Comparison of ENCODE assay signal across 7 mouse cellular contexts in the genomic region with DNA sequence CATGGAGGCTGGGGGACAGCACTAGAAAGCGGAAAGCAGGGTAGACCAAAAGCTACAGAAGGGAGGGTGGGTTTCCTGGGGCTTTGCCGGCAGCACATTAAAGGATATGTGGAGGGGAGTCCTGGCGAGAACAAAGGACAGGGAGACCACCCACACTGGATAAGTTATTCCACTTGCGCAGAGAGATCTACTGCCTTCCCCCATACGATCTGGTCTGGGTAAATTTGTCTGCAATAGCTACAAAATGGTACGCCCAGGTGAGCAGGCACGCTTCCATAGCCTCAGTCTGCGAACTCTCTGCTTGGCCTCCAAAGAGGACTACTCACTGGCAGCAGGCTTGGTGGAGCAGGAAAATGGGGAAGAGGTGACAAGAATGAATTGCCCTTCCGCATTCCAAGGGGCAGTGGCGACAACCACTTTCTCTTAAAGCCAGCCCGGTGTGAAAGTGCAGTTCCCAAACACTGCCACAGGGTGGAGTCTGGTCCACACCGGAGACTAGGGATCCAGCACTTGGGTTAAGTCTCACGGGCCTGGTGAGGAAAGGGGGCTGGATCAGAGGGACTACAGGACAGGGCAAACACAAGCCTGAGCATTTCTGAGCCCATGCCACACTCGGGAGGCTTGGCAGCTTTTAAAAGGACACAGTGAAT. TPM values are rescaled to one million over a fixed set of nuclear protein-coding genes. Genes with fewer than 3 reads are reported as not detected.
DNase-seq lines count a peak whose midpoint lies in the region; ATAC-seq and TF ChIP-seq lines count a peak whose summit lies in the region.

No protein-coding gene starts in this region.

- peak; percentile 98 for ATAC-seq in granulocyte monocyte progenitor cell, adult 5-6 weeks (replicated peaks; ENCODE audit: poor library complexity, severe bottlenecking)
- peak; percentile 70 for ATAC-seq in intestine, postnatal 0 days
- peak; percentile 86 for ATAC-seq in midbrain, embryonic 11.5 days (ENCODE audit: low FRiP score)

- intact Hi-C loops in left cerebral cortex, postnatal 36 days (cut with DNase I): loop anchor here (1.0 to 10.0 kb wide), 2 partner anchors 48 to 145 kb away; partner anchors contain the start of gene Rras2

- H3K9me3 ChIP-seq in embryonic facial prominence, embryonic 10.5 days: no peaks in the 10 kb centered on the region
- H3K9me3 ChIP-seq in intestine, postnatal 0 days (ENCODE audit: control insufficient read depth): no peaks in the 10 kb centered on the region
- no peaks in the 10 kb centered on the region for H3K9me3 ChIP-seq in midbrain, embryonic 11.5 days (ENCODE audit: control insufficient read depth, low read length)

- H3K36me3 ChIP-seq in embryonic facial prominence, embryonic 10.5 days (replicated peaks): no peaks in the 10 kb centered on the region
- H3K36me3 ChIP-seq in intestine, postnatal 0 days (ENCODE audit: control insufficient read depth, insufficient read depth): no peaks in the 10 kb centered on the region
- H3K36me3 ChIP-seq in midbrain, embryonic 11.5 days (ENCODE audit: control insufficient read depth, insufficient read depth, low read length): no peaks in the 10 kb centered on the region

- peak overlapping the region; percentile 49 for H3K4me3 ChIP-seq in embryonic facial prominence, embryonic 10.5 days
- H3K4me3 ChIP-seq in intestine, postnatal 0 days (ENCODE audit: low read depth, low read length): peak overlapping the region; percentile 16; the same call in 1 of the 2 replicates
- H3K4me3 ChIP-seq in midbrain, embryonic 11.5 days (ENCODE audit: low read depth, low read length): peak overlapping the region; percentile 18; the same call in 1 of the 2 replicates

- WGBS in embryonic facial prominence, embryonic 10.5 days: 7% methylated on average over 14 of the region's 14 CpGs
- WGBS in intestine, postnatal 0 days: 16% methylated on average over 14 of the region's 14 CpGs
- WGBS in midbrain, embryonic 11.5 days: 5% methylated on average over 14 of the region's 14 CpGs

- DNase-seq in adrenal gland, adult 8-10 months: peak; percentile 79
- DNase-seq in embryonic facial prominence, embryonic 10.5 days (ENCODE audit: low spot score): peak; percentile 85
- peak; percentile 78 to 85 for DNase-seq in left cerebral cortex, postnatal 36 days (ENCODE audit: low spot score in 2 of 2)
- DNase-seq in midbrain, embryonic 11.5 days (ENCODE audit: low spot score, missing footprints): peak; percentile 99
- peak; percentile 71 for DNase-seq in skeletal muscle tissue, adult 2 months (ENCODE audit: low read depth, low spot score)

- peak overlapping the region; percentile 74 for H3K27ac ChIP-seq in embryonic facial prominence, embryonic 10.5 days (replicated peaks)
- H3K27ac ChIP-seq in intestine, postnatal 0 days (ENCODE audit: low read depth, low read length): no peak overlapping the region
- no peak overlapping the region for H3K27ac ChIP-seq in midbrain, embryonic 11.5 days (ENCODE audit: low read depth, low read length)

- peaks cover 45% of the 10 kb centered on the region for H3K4me1 ChIP-seq in embryonic facial prominence, embryonic 10.5 days
- H3K4me1 ChIP-seq in intestine, postnatal 0 days (replicated peaks; ENCODE audit: control insufficient read depth, insufficient read depth, low read length): peaks cover 2% of the 10 kb centered on the region; the same call in 1 of the 2 replicates
- H3K4me1 ChIP-seq in midbrain, embryonic 11.5 days (ENCODE audit: control insufficient read depth, insufficient read depth, low read length): peaks cover 14% of the 10 kb centered on the region

- H3K4me2 ChIP-seq in intestine, postnatal 0 days (replicated peaks; ENCODE audit: low read depth): peak overlapping the region; percentile 58
- H3K4me2 ChIP-seq in midbrain, embryonic 11.5 days: peak overlapping the region; percentile 45

- H3K27me3 ChIP-seq in embryonic facial prominence, embryonic 10.5 days (replicated peaks; ENCODE audit: low read depth, poor library complexity, severe bottlenecking): no peaks in the 10 kb centered on the region
- H3K27me3 ChIP-seq in intestine, postnatal 0 days (replicated peaks; ENCODE audit: control insufficient read depth, insufficient read depth, low read length): no peaks in the 10 kb centered on the region
- no peaks in the 10 kb centered on the region for H3K27me3 ChIP-seq in midbrain, embryonic 11.5 days (ENCODE audit: control insufficient read depth, insufficient read depth, low read length)

- no peak overlapping the region for H3K9ac ChIP-seq in intestine, postnatal 0 days (ENCODE audit: low read depth, low read length)
- peak overlapping the region; percentile 47 for H3K9ac ChIP-seq in midbrain, embryonic 11.5 days (ENCODE audit: low read length)

- TF ChIP-seq CTCF in intestine, postnatal 0 days (IDR thresholded peaks at IDR 0.05; ENCODE audit: low read depth): peak; percentile 98

RNA-seq across cellular contexts. Expression of gene Rras2, which starts 50.9 kb away (rescaled TPM):
- total RNA-seq in adrenal gland, adult 8-10 months (2022): 10 to 100 TPM; 18.2 to 35.7 (median 28.5) TPM
- polyA plus RNA-seq in embryonic facial prominence, embryonic 10.5 days (2016; fragmentation: Nextera tagmentation; extraction: Ambion mirVana): 26.1 and 26.9 TPM in 2 replicates
- total RNA-seq in granulocyte monocyte progenitor cell, adult 5-6 weeks (2014; fragmentation: Nextera tagmentation): 0.97 and 3.5 TPM in 2 replicates
- 1.1 and 1.6 TPM in 2 replicates for total RNA-seq in granulocyte monocyte progenitor cell, adult 5-6 weeks (2017)
- 24.3 and 24.5 TPM in 2 replicates for polyA plus RNA-seq in intestine, postnatal 0 days (2015; fragmentation: Nextera tagmentation; extraction: Ambion mirVana)
- total RNA-seq in left cerebral cortex, postnatal 36 days (2021): 10 to 100 TPM; 19.5 to 20.6 TPM
- 26.7 and 30.7 TPM in 2 replicates for polyA plus RNA-seq in midbrain, embryonic 11.5 days (2014; fragmentation: Nextera tagmentation; extraction: Ambion mirVana)

Comparison
In these comparisons a context has a peak if more than half of its experiments do, and no peak if none do; other contexts are left out.
1. RNA of gene Rras2, which starts 50.9 kb away (total RNA-seq): 18.2 to 35.7 TPM in adrenal gland, adult 8-10 months and 19.5 to 20.6 TPM in left cerebral cortex, postnatal 36 days; 0.97 to 3.5 TPM in granulocyte monocyte progenitor cell, adult 5-6 weeks; every median in the first group is over 4 times any median in the second.
2. Peak in every context shown above with its lines, with median percentiles within 50 percentile points of each other: DNase-seq, H3K4me3 ChIP-seq and ATAC-seq.